Mouse (Mus musculus) stomach, embryonic 14.5 days (tissue): ENCODE measurements around the gene Sytl3. TPM values are rescaled to one million over a fixed set of nuclear protein-coding genes. Genes with fewer than 3 reads are reported as not detected.

ENCODE experiments used
- ATAC-seq: fragments of 200-750 bp; cut with Nextera tagmentation; 2 replicates; pipeline ENCODE4 v1.8.0; 2017; ENCODE audit warnings: low read depth, moderate TSS enrichment; ENCODE audit not compliant: insufficient number of reproducible peaks, insufficient read depth, low FRiP score
- H3K27ac ChIP-seq: fragments of 300-500 bp; sonication (generic); 2 replicates; pipeline ENCODE4 v1.5.1; 2014; ENCODE audit warnings: mild to moderate bottlenecking, low read length, moderate library complexity, mixed read lengths
- H3K27me3 ChIP-seq: fragments of 300-500 bp; sonication (generic); 2 replicates; pipeline ENCODE4 v1.6.1; 2014; ENCODE audit warnings: low read length, control low read depth, mixed read lengths; ENCODE audit not compliant: control insufficient read depth, insufficient read depth
- H3K36me3 ChIP-seq: fragments of 300-500 bp; sonication (generic); 2 replicates; pipeline ENCODE4 v1.6.1; 2014; ENCODE audit warnings: mild to moderate bottlenecking, control low read depth, low read length, moderate library complexity, mixed read lengths; ENCODE audit not compliant: control insufficient read depth, insufficient read depth
- H3K4me1 ChIP-seq: fragments of 300-500 bp; sonication (generic); 2 replicates; pipeline ENCODE4 v1.6.1; 2014; ENCODE audit warnings: low read length, control low read depth, mixed read lengths; ENCODE audit not compliant: control insufficient read depth, insufficient read depth
- H3K4me2 ChIP-seq: fragments of 300-500 bp; sonication (generic); replicated peaks from 2 replicates; pipeline ENCODE4 v1.6.1; 2014; ENCODE audit warnings: low read depth, low read length, control low read depth
- H3K4me3 ChIP-seq: fragments of 300-500 bp; sonication (generic); 2 replicates; pipeline ENCODE4 v1.5.1; 2014; ENCODE audit warnings: low read depth, low read length, control low read depth
- H3K9ac ChIP-seq: fragments of 300-500 bp; sonication (generic); replicated peaks from 2 replicates; pipeline ENCODE4 v1.6.1; 2014; ENCODE audit warnings: low read depth, mild to moderate bottlenecking, control low read depth, low read length, moderate library complexity, mixed read lengths
- H3K9me3 ChIP-seq: fragments of 300-500 bp; sonication (generic); 2 replicates; pipeline ENCODE4 v1.6.1; 2016; ENCODE audit warnings: low read depth, low read length, control low read depth; ENCODE audit not compliant: control insufficient read depth
- WGBS: fragments of 180-500 bp; shearing (Covaris S2); extraction: QIAGEN DNeasy Blood & Tissue Kit; methylation state at CpG from one replicate; pipeline ENCODE4 v1.1.7; 2014; 5-methylcytosine and 5-hydroxymethylcytosine counted together
- polyA plus RNA-seq: library from polyadenylated mRNA; unstranded; fragments of >200 nt; fragmentation: Nextera tagmentation; extraction: Ambion mirVana; gene quantifications from 2 replicates; pipeline ENCODE4 v1.2.1, GENCODE M21; 2014

Gene Sytl3
- polyA plus RNA-seq, 1 experiment from 2014 or later = 0.90 TPM

DNA sequence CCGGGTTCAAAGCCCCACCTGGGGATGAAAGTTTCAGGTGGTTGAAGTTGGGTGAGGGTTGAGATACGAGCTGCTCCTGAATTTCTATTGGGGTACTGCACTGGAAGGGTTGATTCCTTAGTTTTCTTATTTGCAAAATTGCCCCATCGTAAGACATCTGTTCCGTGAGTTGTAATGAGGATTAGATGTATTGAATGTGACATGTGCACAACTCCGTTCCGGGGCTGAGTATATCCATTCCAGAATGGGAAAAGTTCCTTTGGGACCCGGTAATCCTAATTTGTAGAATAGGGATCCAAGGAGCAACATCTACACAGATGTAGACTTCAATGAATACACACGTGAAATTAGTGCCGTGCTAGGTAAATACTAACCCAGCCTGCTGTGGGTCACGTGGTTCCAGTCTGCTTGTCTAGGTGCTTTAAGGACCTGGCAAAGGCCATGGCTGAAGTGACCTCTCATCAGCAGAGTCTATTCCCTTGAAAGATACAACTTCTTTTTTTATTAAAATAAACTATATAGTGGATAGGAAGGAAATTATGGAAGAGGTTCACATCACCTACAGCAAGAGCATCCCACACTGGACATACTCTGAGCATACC lies 125.0 kb downstream of the Sytl3 start:
- peak overlapping the region; percentile 68 for H3K4me3 ChIP-seq

GRCm38 (mm10) chr17:6787241-6787640 lies 128.3 kb downstream of the Sytl3 start:
- no peak for ATAC-seq
- Histone ChIP-seq H3K9me3 (no peaks in the 10 kb centered on the region), H3K36me3 (no peaks in the 10 kb centered on the region), H3K27me3 (no peaks in the 10 kb centered on the region), H3K4me3 (no peak overlapping the region), H3K4me2 (no peak overlapping the region), H3K4me1 (no peaks in the 10 kb centered on the region), H3K9ac (no peak overlapping the region), H3K27ac (no peak overlapping the region)
- WGBS = 86% methylated on average over 4 of the region's 4 CpGs

More for the DNA sequence above, 125.0 kb downstream of the Sytl3 start:
- no peak for ATAC-seq
- H3K9ac ChIP-seq = 0 out of 2 replicates have a peak overlapping the region, but pooled peaks have one; percentile 77
- no peaks in the 10 kb centered on the region for H3K9me3 ChIP-seq
- H3K4me2 ChIP-seq = peak overlapping the region; percentile 89
- H3K36me3 ChIP-seq = no peaks in the 10 kb centered on the region
- 26% methylated on average over 10 of the region's 10 CpGs for WGBS
- no peak overlapping the region; the same call in 1 of the 2 replicates for H3K27ac ChIP-seq
- H3K27me3 ChIP-seq = 0 out of 2 replicates have a peak, but pooled peaks cover 2% of the 10 kb centered on the region
- H3K4me1 ChIP-seq = 0 out of 2 replicates have a peak, but pooled peaks cover 3% of the 10 kb centered on the region

Other genes starting within 250 kb of the Sytl3 start
- 610 and 627 TPM in 2 replicates for gene Dynlt1b, start 229.0 kb upstream of the Sytl3 start, polyA plus RNA-seq
- gene Dynlt1c, start 57.4 kb upstream of the Sytl3 start, polyA plus RNA-seq = 47.0 and 47.5 TPM in 2 replicates
- gene Dynlt1f, start 3.2 kb upstream of the Sytl3 start, polyA plus RNA-seq = 302 and 326 TPM in 2 replicates
- 176 and 199 TPM in 2 replicates for gene Ezr, start 123.7 kb downstream of the Sytl3 start, polyA plus RNA-seq